Mouse (Mus musculus) E14TG2a.4 (cell line): Measurements from ENCODE around the gene Atrip.

Experiments
- CTCF ChIP-seq: conservative IDR thresholded peaks from 2 replicates; pipeline ENCODE4 v1.5.1; 2014; ENCODE audit warnings: low read length
- NANOG ChIP-seq: IDR thresholded peaks from 2 replicates; pipeline ENCODE4 v1.6.1; 2014; ENCODE audit warnings: borderline replicate concordance, low read length, mixed read lengths

DNA sequence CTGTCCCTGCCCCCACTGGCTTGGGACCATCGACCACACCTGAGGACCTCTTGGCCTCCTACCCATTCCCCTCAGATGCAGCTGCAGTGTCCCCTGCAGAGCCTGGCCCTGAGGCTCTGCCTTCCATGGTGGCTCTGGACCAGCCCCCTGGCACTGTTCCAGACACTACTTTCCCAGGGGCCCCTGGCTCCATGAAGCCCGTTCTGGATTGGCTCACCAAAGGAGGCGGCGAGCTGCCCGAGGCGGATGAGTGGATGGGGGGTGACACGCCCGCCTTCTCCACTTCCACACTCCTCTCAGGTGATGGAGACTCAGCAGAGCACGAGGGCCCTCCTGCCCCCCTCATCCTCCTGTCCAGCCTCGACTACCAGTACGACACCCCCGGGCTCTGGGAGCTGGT lies 31.1 kb upstream of the Atrip start:
- TF ChIP-seq CTCF, result no peak
- no peak for TF ChIP-seq NANOG
